Mouse (Mus musculus) liver, embryonic 14.5 days (tissue): ENCODE results near the gene Gm44790. TPM values are rescaled to one million over a fixed set of nuclear protein-coding genes. Genes with fewer than 3 reads are reported as not detected.

Experiments used
- ATAC-seq: fragments of 200-750 bp; cut with Nextera tagmentation; 2 replicates; pipeline ENCODE4 v1.8.0; 2017; ENCODE audit warnings: moderate number of reproducible peaks, mild to moderate bottlenecking, moderate library complexity; ENCODE audit not compliant: insufficient read depth
- DNase-seq, 3 experiments: peaks; one replicate each; pipeline ENCODE4 v3.0.0-alpha.2; 2012 to 2013; ENCODE audit warnings: low read depth in 3 of 3, low spot score in 3 of 3
- H3K27ac ChIP-seq: fragments of 300-500 bp; sonication (generic); 2 replicates; pipeline ENCODE4 v1.5.1; 2014; ENCODE audit warnings: moderate library complexity, mild to moderate bottlenecking, control low read depth, inconsistent platforms
- H3K27me3 ChIP-seq: fragments of 300-500 bp; sonication (generic); 2 replicates; pipeline ENCODE4 v1.6.1; 2014; ENCODE audit warnings: mild to moderate bottlenecking, low read length, moderate library complexity; ENCODE audit not compliant: control insufficient read depth, insufficient read depth
- H3K36me3 ChIP-seq: fragments of 300-500 bp; sonication (generic); replicated peaks from 2 replicates; pipeline ENCODE4 v1.6.1; 2014; ENCODE audit warnings: low read depth; ENCODE audit not compliant: control insufficient read depth, insufficient read depth
- H3K4me1 ChIP-seq, 2 experiments: fragments of 200-500 bp in 1 of 2; fragments of 300-500 bp in 1 of 2; sonication (generic) in 1 of 2; replicated peaks; 2 replicates each; pipeline ENCODE4 v1.6.1; 2012 to 2014; ENCODE audit warnings: antibody characterized with exemption in 1 of 2, inconsistent platforms in 1 of 2, low read length in 1 of 2; ENCODE audit not compliant: control insufficient read depth in 2 of 2, insufficient read depth in 2 of 2
- H3K4me2 ChIP-seq: fragments of 300-500 bp; sonication (generic); 2 replicates; pipeline ENCODE4 v1.6.1; 2014; ENCODE audit warnings: low read depth, mild to moderate bottlenecking, control low read depth, moderate library complexity
- H3K4me3 ChIP-seq, 2 experiments: fragments of 200-500 bp in 1 of 2; fragments of 300-500 bp in 1 of 2; sonication (generic) in 1 of 2; 2 replicates each; pipeline ENCODE4 v1.5.1; 2012 to 2014; ENCODE audit warnings: low read depth in 2 of 2, low read length in 2 of 2, mild to moderate bottlenecking in 2 of 2, control low read depth in 1 of 2, inconsistent platforms in 1 of 2, moderate library complexity in 1 of 2; ENCODE audit not compliant: insufficient read depth in 1 of 2
- H3K9ac ChIP-seq: fragments of 300-500 bp; sonication (generic); replicated peaks from 2 replicates; pipeline ENCODE4 v1.6.1; 2014; ENCODE audit warnings: mild to moderate bottlenecking, control low read depth, moderate library complexity
- H3K9me3 ChIP-seq: fragments of 300-500 bp; sonication (generic); 2 replicates; pipeline ENCODE4 v1.6.1; 2016; ENCODE audit warnings: low read length, mixed read lengths; ENCODE audit not compliant: control insufficient read depth
- CTCF ChIP-seq: IDR thresholded peaks from 2 replicates; pipeline ENCODE4 v1.5.1; 2016; ENCODE audit warnings: antibody characterized with exemption, low read depth, control low read depth
- EP300 ChIP-seq: IDR thresholded peaks from 2 replicates; pipeline ENCODE4 v1.6.1; 2016; ENCODE audit warnings: antibody characterized with exemption, low read depth
- WGBS: fragments of 180-500 bp; shearing (Covaris S2); extraction: QIAGEN DNeasy Blood & Tissue Kit; methylation state at CpG from one replicate; pipeline ENCODE4 v1.1.7; 2014; ENCODE audit not compliant: insufficient replicate concordance; 5-methylcytosine and 5-hydroxymethylcytosine counted together
- polyA plus RNA-seq, 2 experiments: library from polyadenylated mRNA; depleted of rRNA in 1 of 2; stranded (reverse) in 1 of 2; unstranded in 1 of 2; fragments of >200 nt; fragmentation: Nextera tagmentation in 1 of 2; extraction: Ambion mirVana in 1 of 2; gene quantifications; 2 replicates each; pipeline versions ENCODE4 v1.2.1 to v1.2.3; 2012 to 2014

The Gm44790 gene
- polyA plus RNA-seq, 2 experiments: 0.11 TPM; not detected in 1

GRCm38 (mm10) chr6:86475462-86476167 lies 49.2 kb downstream of the Gm44790 start:
- Histone ChIP-seq H3K36me3 (no peaks in the 10 kb centered on the region), H3K9ac (no peak overlapping the region), H3K9me3 (no peaks in the 10 kb centered on the region), H3K27ac (no peak overlapping the region), H3K4me3 (no peak overlapping the region), H3K4me1 (peaks cover 20 to 37% of the 10 kb centered on the region in 2 experiments), H3K27me3 (no peaks in the 10 kb centered on the region), H3K4me2 (no peak overlapping the region)
- ATAC-seq (no peak), DNase-seq (no peak)
- 60% methylated on average over 9 of the region's 9 CpGs for WGBS
- TF ChIP-seq CTCF (no peak), EP300 (no peak)

- Histone ChIP-seq H3K9me3 (no peaks in the 10 kb centered on the region), H3K4me1 (peaks cover 19 to 36% of the 10 kb centered on the region in 2 experiments), H3K27ac (no peak overlapping the region), H3K27me3 (no peaks in the 10 kb centered on the region), H3K4me3 (no peak overlapping the region), H3K4me2 (no peak overlapping the region), H3K36me3 (no peaks in the 10 kb centered on the region), H3K9ac (no peak overlapping the region)
- DNase-seq (no peak), ATAC-seq (no peak)
- 72% methylated on average over 5 of the region's 5 CpGs for WGBS
- TF ChIP-seq EP300: no peak
- no peak for TF ChIP-seq CTCF
These were observed 50.5 kb downstream of the Gm44790 start for GRCm38 (mm10) chr6:86476931-86477330.

- Histone ChIP-seq H3K9ac (no peak overlapping the region), H3K4me1 (peaks cover 10 to 23% of the 10 kb centered on the region in 2 experiments; a peak in 3 of 4 replicates), H3K4me3 (no peak overlapping the region), H3K9me3 (no peaks in the 10 kb centered on the region), H3K27me3 (no peaks in the 10 kb centered on the region), H3K36me3 (no peaks in the 10 kb centered on the region), H3K27ac (no peak overlapping the region), H3K4me2 (no peak overlapping the region)
- DNase-seq: no peak
- 67% methylated on average over 3 of the region's 3 CpGs for WGBS
- TF ChIP-seq EP300 (no peak), CTCF (no peak)
- ATAC-seq: 0 out of 2 replicates have a peak, but pooled peaks have one; percentile 20
These were observed 52.9 kb downstream of the Gm44790 start for GRCm38 (mm10) chr6:86479311-86479710.

GRCm38 (mm10) chr6:86479816-86480188 lies 53.3 kb downstream of the Gm44790 start:
- Histone ChIP-seq H3K4me2 (peak overlapping the region; percentile 30), H3K4me1 (peaks cover 10 to 23% of the 10 kb centered on the region in 2 experiments; a peak in 3 of 4 replicates), H3K9me3 (no peaks in the 10 kb centered on the region), H3K4me3 (no peak overlapping the region), H3K27me3 (no peaks in the 10 kb centered on the region), H3K36me3 (no peaks in the 10 kb centered on the region), H3K27ac (no peak overlapping the region), H3K9ac (no peak overlapping the region)
- TF ChIP-seq CTCF (no peak), EP300 (no peak)
- no peak for DNase-seq
- no peak for ATAC-seq

GRCm38 (mm10) chr6:86480189-86480831 lies 53.9 kb downstream of the Gm44790 start:
- no peak for DNase-seq
- Histone ChIP-seq H3K36me3 (no peaks in the 10 kb centered on the region), H3K4me1 (peaks cover 10 to 23% of the 10 kb centered on the region in 2 experiments; a peak in 3 of 4 replicates), H3K9ac (no peak overlapping the region), H3K27ac (no peak overlapping the region), H3K27me3 (no peaks in the 10 kb centered on the region), H3K9me3 (no peaks in the 10 kb centered on the region), H3K4me3 (no peak overlapping the region), H3K4me2 (peak overlapping the region; percentile 30)
- no peak for TF ChIP-seq EP300
- no peak for TF ChIP-seq CTCF
- ATAC-seq: no peak
- 30% methylated on average over 9 of the region's 9 CpGs for WGBS
